Mouse (Mus musculus): ENCODE results near the gene Hpn. TPM values are rescaled to one million over a fixed set of nuclear protein-coding genes. Genes with fewer than 3 reads are reported as not detected.

The Hpn gene
- polyA plus RNA-seq, 1 experiment = 7.0 TPM

DNA sequence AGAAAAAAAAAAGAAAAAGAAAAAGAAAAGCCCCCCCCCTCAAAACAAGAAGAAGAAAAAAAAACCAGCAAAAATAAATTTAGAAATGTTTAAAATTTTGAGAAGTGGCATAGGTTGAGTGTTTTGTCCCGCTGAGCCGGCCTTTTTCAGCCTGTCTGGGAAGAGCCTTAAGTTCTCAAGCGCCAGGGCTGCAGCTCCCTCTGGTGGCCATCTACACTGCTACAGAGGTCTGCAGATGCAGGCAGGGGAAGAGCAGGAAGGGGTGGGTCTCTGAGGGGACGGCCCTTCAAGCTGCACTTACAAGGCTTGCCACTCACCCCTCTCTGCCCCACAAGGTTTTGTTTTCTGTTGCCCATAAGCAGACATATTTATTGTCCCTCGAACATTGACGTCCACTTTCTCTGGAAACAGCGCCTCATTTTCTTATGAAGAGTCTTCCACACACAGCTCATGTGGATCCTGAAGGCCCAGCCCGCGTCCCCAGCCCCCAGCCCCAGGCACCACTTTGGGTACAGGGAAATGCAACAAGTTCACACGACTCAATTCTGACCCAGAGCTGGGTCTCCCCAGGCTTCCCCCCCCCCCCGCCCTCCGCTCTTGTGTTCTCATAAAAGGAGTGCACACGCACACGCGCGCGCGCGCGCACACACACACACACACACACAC, 17.4 kb downstream of the Hpn start:
- WGBS = 50% methylated on average over 20 of the region's 20 CpGs
- H3K36me3 ChIP-seq (ENCODE audit: control insufficient read depth, insufficient read depth, low read length) = no peaks in the 10 kb centered on the region
- TF ChIP-seq CTCF (IDR thresholded peaks at IDR 0.05; ENCODE audit: borderline replicate concordance, control insufficient read depth, extremely low read depth, insufficient read depth, low read length, poor library complexity) (peak; percentile 97), POLR2A (IDR thresholded peaks at IDR 0.05; ENCODE audit: control insufficient read depth, extremely low read depth, insufficient read depth, low read length, poor library complexity) (no peak)
- DNase-seq = peak; percentile 92
- H3K4me3 ChIP-seq (ENCODE audit: control insufficient read depth, insufficient read depth, low read length) = no peak overlapping the region
- no peak overlapping the region for H3K27ac ChIP-seq (ENCODE audit: control insufficient read depth, insufficient read depth, low read length)
- no peaks in the 10 kb centered on the region for H3K27me3 ChIP-seq (ENCODE audit: control insufficient read depth, insufficient read depth, low read length)
- peaks cover 4% of the 10 kb centered on the region for H3K4me1 ChIP-seq (replicated peaks; ENCODE audit: control insufficient read depth, insufficient read depth, low read length)

DNA sequence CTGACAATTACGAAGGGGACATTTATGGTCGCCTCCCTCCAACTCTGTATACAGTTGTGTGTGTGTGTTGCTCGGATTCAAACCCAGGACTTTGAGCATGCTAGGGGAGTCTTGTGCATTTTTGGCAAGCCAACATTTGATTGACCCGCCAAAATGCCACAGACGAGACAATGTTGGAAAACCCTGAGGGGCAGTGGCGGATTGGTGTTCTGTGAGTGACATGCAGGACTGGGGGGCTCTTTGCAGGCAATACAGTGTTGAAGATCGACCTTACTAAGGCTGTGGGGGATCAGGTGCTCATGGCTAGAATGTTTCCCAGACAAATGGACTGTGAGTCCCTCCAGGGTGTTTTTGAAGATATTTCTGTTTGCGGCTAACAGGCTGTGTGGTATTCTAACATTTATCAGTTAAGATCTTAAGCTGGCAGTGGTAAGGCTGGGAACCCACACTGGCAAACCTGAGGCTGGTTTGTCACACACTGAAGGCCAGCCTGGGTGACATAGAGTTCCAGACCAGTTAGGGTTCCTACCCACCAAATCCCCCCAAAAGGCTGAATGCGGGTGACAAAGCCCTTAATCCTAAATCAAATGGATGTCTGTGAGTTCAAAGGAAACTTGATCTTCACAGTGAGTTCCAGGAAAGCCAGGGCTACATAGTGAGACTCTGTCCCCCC, 18.1 kb downstream of the Hpn start:
- no peak overlapping the region for H3K4me3 ChIP-seq (ENCODE audit: control insufficient read depth, insufficient read depth, low read length)
- H3K27ac ChIP-seq (ENCODE audit: control insufficient read depth, insufficient read depth, low read length) = no peak overlapping the region
- H3K27me3 ChIP-seq (ENCODE audit: control insufficient read depth, insufficient read depth, low read length) = no peaks in the 10 kb centered on the region
- DNase-seq = no peak
- TF ChIP-seq CTCF (IDR thresholded peaks at IDR 0.05; ENCODE audit: borderline replicate concordance, control insufficient read depth, extremely low read depth, insufficient read depth, low read length, poor library complexity) (no peak), POLR2A (IDR thresholded peaks at IDR 0.05; ENCODE audit: control insufficient read depth, extremely low read depth, insufficient read depth, low read length, poor library complexity) (no peak)
- H3K36me3 ChIP-seq (ENCODE audit: control insufficient read depth, insufficient read depth, low read length) = no peaks in the 10 kb centered on the region
- 62% methylated on average over 9 of the region's 9 CpGs for WGBS
- peaks cover 4% of the 10 kb centered on the region for H3K4me1 ChIP-seq (replicated peaks; ENCODE audit: control insufficient read depth, insufficient read depth, low read length)

DNA sequence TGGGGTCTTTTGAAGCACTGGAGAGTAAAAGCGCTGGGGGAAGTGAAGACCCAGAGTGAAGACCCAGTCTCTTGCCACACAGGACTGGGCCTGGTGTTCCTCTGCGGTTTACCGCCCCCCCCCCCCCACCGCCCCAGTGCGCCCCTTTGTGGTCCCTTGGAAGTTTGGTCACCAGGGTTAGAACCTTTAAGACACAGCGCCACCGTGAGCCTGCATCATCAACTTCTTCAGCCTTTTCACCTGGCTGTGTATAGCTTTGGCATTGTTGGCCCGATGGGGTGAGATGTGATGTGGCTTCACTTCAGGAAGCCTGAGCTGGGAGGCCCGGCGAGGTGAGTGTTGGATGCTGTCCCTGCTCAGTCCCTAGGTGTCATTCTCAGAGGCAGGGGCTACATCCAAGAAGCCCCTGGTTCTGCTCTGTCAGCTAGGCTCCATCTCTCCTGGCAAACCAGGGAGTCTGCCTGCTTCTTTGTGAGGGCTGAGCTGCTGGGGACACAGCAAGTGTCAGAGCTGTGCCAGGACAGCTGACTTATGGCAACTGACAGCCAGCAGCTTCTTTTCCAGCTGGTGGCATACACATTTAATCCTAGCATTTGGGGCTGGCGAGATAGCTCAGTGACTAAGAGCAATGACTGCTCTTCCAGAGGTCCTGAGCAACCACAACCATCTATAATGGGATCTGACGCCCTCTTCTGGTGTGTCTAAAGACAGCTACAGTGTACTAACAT, 20.2 kb downstream of the Hpn start:
- Histone ChIP-seq H3K4me3 (ENCODE audit: control insufficient read depth, insufficient read depth, low read length) (no peak overlapping the region), H3K36me3 (ENCODE audit: control insufficient read depth, insufficient read depth, low read length) (no peaks in the 10 kb centered on the region), H3K27me3 (ENCODE audit: control insufficient read depth, insufficient read depth, low read length) (no peaks in the 10 kb centered on the region), H3K27ac (ENCODE audit: control insufficient read depth, insufficient read depth, low read length) (no peak overlapping the region), H3K4me1 (replicated peaks; ENCODE audit: control insufficient read depth, insufficient read depth, low read length) (peaks cover 6% of the 10 kb centered on the region)
- 14% methylated on average over 12 of the region's 12 CpGs for WGBS
- DNase-seq = peak; percentile 44
- no peak for TF ChIP-seq CTCF (IDR thresholded peaks at IDR 0.05; ENCODE audit: borderline replicate concordance, control insufficient read depth, extremely low read depth, insufficient read depth, low read length, poor library complexity)
- no peak for TF ChIP-seq POLR2A (IDR thresholded peaks at IDR 0.05; ENCODE audit: control insufficient read depth, extremely low read depth, insufficient read depth, low read length, poor library complexity)

DNA sequence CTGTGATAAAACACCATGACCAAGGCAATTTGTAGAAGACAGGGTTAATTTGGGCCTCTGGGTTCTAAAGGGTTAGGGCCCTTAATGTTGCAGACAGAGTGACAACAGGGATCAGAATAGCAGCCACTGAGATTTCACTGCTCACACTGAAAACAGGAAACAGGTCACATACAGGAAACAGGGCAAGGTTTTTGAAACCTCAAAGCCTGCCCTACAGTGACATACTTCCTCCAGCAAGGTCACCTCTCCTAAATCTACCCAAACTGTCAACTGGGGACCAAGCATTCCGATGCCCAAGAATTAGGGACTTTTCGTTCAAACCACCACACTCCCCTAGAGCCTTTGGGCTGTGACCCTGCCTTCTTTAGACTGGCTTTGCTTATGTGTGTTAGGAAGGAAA, 25.4 kb downstream of the Hpn start:
- Histone ChIP-seq H3K27ac (ENCODE audit: control insufficient read depth, insufficient read depth, low read length) (peak overlapping the region; percentile 66), H3K4me1 (replicated peaks; ENCODE audit: control insufficient read depth, insufficient read depth, low read length) (peaks cover 21% of the 10 kb centered on the region), H3K4me3 (ENCODE audit: control insufficient read depth, insufficient read depth, low read length) (no peak overlapping the region), H3K36me3 (ENCODE audit: control insufficient read depth, insufficient read depth, low read length) (no peaks in the 10 kb centered on the region), H3K27me3 (ENCODE audit: control insufficient read depth, insufficient read depth, low read length) (no peaks in the 10 kb centered on the region)
- peak; percentile 24 for DNase-seq
- TF ChIP-seq CTCF (IDR thresholded peaks at IDR 0.05; ENCODE audit: borderline replicate concordance, control insufficient read depth, extremely low read depth, insufficient read depth, low read length, poor library complexity) = no peak
- WGBS = 9% methylated on average over 2 of the region's 2 CpGs

DNA sequence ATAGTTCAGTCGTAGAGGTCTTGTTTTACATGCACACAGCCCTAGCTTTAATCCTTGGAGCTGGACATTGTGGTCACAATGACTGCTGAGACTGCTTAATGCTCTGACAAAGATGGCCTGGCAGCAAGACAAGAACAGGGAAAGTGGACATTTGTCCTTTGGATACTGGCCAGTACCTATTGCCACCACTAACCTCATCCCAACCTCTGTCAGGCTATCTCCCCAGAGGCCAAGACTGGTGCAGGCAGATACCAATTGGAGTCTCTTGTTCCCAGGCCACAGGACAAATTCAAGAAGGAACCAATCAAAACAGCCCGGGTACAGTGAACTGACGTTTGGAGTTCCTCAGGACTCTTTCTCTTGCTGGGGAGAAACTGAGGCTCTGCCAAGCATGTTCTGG, 26.9 kb downstream of the Hpn start:
- H3K4me1 ChIP-seq (replicated peaks; ENCODE audit: control insufficient read depth, insufficient read depth, low read length) = peaks cover 21% of the 10 kb centered on the region
- TF ChIP-seq POLR2A (IDR thresholded peaks at IDR 0.05; ENCODE audit: control insufficient read depth, extremely low read depth, insufficient read depth, low read length, poor library complexity) (no peak), CTCF (IDR thresholded peaks at IDR 0.05; ENCODE audit: borderline replicate concordance, control insufficient read depth, extremely low read depth, insufficient read depth, low read length, poor library complexity) (no peak)
- 94% methylated on average over 3 of the region's 3 CpGs for WGBS
- no peak overlapping the region for H3K4me3 ChIP-seq (ENCODE audit: control insufficient read depth, insufficient read depth, low read length)
- H3K27me3 ChIP-seq (ENCODE audit: control insufficient read depth, insufficient read depth, low read length) = no peaks in the 10 kb centered on the region
- H3K27ac ChIP-seq (ENCODE audit: control insufficient read depth, insufficient read depth, low read length) = no peak overlapping the region
- H3K36me3 ChIP-seq (ENCODE audit: control insufficient read depth, insufficient read depth, low read length) = no peaks in the 10 kb centered on the region
- no peak for DNase-seq

DNA sequence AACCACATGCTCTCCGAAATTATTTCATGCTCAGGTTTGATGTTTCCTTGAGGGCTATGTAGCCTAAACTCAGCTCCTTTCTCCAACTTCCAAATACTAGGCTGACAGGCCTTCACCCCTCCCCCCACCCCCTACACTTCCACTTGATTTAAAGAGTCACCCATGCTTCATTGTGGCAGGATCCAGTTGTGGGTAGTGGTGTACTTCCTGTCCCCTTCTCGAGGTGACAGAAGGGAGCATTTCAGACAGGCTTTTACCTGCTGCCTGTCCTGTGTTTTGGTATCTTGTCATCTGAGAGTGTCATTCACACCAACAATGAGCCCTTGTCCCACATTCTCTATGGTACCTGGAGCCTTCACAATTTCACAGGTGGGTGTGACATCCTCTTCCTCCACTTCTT, 27.8 kb downstream of the Hpn start:
- Histone ChIP-seq H3K4me3 (ENCODE audit: control insufficient read depth, insufficient read depth, low read length) (no peak overlapping the region), H3K27me3 (ENCODE audit: control insufficient read depth, insufficient read depth, low read length) (no peaks in the 10 kb centered on the region), H3K36me3 (ENCODE audit: control insufficient read depth, insufficient read depth, low read length) (no peaks in the 10 kb centered on the region), H3K27ac (ENCODE audit: control insufficient read depth, insufficient read depth, low read length) (no peak overlapping the region), H3K4me1 (replicated peaks; ENCODE audit: control insufficient read depth, insufficient read depth, low read length) (peaks cover 21% of the 10 kb centered on the region)
- WGBS = 11% methylated on average over 2 of the region's 2 CpGs
- DNase-seq = no peak
- TF ChIP-seq POLR2A (IDR thresholded peaks at IDR 0.05; ENCODE audit: control insufficient read depth, extremely low read depth, insufficient read depth, low read length, poor library complexity) = no peak
- TF ChIP-seq CTCF (IDR thresholded peaks at IDR 0.05; ENCODE audit: borderline replicate concordance, control insufficient read depth, extremely low read depth, insufficient read depth, low read length, poor library complexity) = no peak
